Mouse (Mus musculus) thymus, postnatal 10 days (tissue): Measurements from ENCODE around the gene Gabra2.

Experiments used
- DNase-seq, 2 experiments: peaks; one replicate each; pipeline ENCODE4 v3.0.0; 2021; ENCODE audit warnings: low spot score in 2 of 2

Gabra2 gene

DNA sequence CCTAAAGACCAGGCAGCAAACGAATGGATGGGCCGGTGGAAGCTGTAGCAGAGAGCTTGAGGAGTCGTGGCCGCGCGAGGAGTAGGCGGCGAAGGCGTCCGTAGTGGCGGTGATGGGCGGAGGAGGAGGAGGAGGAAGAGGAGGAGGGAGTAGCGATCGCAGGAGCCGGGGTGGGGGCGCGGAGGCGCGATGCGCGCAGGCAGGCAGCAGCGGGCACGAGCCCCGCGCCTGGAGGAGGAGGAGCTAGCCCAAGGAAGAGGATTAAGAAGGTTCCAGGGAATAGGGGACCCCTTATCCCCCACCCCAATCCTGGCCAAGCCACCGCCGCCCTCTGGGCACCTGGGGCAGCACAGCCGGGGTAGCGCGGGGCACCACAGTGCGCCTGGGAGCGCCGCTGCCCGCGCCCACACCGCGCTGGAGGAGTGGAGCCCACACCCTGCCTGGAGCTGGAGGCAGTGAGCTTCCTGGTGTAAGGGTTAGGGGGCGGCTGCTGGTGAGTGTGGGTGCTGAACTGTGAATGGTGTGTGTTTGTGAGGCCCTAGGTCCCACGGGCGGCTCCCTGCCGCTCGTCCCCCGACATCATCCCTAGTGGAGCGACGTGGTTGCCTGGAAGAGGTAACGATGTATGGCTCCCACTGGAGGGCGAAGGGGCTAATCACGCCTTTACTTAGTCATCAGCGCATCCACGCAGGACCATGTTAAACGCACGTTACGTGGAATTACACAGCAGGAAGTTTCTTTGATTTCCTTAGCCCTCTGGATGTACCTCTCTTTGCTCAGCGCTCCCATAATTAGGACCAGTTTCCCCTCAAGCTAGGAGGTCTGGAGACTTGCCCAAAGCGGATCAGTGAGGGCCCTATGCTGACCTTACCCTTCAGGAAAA lies at the start of gene Gabra2:
Gene Gabra2 (minus strand): TSS at position 125 of the 883 bp plus-strand sequence.
- DNase-seq: peak in 1 of 2 experiments; percentile 2

DNA sequence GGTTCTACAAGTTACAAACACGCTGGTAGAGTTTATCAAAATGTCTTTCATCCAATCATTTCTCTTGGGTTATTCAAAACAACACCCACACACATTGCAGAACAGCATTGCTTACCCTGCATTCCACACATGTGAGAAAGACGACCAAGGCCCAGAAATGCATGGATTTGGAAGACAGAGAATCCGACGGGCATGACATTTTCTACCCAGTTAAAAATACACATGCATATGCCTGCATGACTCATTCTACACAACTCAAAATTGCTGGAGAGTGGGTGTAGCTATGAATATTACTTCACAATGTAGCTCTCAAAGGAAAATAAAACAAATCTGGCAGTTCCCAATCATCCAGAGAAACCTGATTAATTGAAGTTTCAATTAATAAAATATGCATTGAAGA lies 41.0 kb upstream of the Gabra2 start:
- DNase-seq: no peak

DNA sequence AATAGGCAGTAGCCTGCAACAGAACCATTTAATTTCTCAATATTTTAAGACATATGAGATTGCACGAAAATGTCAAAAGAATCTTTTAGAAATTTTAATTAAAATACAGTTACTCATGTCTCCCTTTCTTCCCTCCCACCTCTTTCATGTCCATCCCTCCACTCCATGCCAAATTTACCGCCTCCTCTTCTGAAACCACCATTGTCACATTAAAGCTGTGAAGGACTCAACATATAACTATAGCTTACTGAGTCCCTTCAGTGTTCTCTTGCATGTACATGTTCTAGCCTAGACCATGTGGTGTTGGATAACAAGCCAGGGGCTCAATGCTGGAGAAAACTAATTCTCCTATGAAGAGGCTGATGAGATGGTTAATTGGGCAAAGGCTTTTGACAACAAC lies 40.2 kb upstream of the Gabra2 start:
- DNase-seq: no peak

DNA sequence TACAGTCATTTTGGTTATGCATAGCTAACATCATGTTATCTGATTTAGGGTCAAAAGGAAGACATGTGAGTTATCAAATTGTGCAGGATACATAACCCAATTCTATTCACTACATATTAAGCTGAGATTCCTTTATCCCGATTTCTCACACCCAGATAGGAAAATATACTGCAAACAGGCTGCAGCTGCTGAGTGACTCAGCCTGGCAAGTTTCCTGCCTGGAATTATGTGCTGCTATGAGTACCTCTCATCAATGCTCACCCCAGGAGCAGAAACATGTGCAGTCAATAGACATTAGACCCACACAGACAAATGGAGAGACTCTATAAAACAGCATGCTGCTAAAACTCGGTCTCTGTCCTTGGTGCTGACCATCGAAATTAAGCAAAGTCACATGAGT lies 32.1 kb upstream of the Gabra2 start:
- DNase-seq: no peak

DNA sequence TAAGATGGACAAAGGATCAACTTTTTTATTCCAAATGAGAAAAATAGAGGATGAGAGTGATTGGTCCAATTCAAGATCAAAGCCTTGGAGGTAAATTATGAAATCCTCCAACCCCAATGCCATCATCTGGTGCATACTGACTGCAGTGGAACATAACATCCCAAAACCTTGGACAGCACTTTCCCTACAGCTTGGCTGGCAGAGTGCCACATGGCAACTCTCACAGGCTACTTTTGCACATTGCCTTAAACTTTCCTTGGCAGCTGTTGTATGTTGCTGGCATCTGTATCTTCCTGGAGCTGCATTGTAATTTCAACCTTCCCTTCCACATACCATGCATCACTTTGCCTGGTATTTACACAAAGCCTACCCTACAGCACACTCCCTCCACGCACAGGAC lies 19.6 kb upstream of the Gabra2 start:
- no peak for DNase-seq

DNA sequence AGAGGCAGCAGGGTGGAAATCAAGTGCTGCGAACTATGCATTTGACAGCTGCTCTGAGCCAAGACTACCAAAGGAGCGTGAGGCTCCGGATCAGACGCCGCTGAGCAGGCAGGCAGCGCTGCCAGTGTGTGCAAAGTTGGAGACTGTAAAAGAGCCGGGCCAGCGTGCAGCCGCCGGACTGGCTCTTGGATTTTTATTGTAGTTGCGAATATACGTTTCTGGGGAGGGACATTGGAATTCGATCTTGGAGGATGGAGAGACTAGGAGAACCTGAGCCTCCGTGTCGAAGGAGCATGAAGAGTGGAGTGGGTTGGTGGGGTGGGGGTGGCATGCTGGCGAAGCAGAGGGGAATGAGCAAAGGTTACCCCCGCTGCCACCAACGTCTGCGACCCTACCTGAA lies 469 bp downstream of the Gabra2 start:
- DNase-seq: no peak

DNA sequence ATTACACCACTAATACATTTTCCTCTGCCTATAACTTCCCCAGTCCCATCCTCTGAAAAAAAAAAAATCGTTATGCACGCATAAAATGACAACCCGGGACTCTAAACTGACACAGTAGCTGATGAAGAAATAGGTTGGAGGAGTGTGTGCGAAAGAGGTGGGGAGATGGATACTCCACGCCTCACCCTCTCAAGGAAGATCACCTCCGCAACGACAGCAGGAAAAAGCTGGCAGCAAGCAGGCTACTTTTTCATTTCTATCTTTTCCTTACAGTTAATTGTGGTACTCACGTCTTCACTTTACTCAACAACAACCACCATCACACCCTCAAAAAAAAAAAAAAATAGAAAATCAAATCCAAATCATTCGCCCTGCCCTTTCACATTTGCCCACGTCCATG lies 873 bp downstream of the Gabra2 start:
- no peak for DNase-seq

DNA sequence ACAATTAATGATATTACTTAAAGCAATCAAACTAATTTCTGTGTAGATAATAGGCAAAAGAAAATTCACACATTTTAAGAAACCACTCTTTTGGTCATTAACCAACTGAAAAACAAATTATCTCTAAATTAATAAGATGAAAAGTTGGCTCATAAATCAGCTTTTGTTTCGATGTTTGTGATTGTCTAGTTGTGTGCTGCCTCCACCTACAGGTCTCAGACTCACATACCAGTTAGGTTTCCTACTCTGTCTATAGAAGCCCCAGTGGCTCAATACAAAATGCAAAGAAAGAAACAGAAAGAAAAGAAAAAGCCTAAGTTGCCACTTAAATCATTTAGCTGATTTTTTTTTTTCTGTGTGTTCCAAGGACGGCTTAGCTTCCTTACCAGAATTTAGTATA lies 1.8 kb downstream of the Gabra2 start:
- DNase-seq: no peak

DNA sequence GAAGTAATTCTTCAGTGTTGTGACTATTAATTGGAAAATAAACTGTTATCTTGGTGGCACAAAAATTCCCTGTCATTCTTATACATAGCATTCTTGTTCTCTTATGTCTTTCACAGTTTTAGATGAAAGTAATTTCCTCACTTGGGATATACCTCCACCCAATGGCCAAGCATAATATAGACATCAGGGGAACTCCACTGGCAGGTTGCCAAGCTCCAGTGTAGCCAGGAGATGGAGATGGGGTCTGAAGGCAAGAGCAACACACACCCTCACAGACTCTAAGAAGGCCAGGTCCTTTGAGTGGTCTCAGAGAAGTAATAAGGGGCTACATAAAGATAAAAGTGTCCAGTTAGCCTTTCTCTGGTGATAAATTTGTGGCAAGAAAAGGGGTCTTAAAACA lies 3.2 kb downstream of the Gabra2 start:
- DNase-seq: no peak

DNA sequence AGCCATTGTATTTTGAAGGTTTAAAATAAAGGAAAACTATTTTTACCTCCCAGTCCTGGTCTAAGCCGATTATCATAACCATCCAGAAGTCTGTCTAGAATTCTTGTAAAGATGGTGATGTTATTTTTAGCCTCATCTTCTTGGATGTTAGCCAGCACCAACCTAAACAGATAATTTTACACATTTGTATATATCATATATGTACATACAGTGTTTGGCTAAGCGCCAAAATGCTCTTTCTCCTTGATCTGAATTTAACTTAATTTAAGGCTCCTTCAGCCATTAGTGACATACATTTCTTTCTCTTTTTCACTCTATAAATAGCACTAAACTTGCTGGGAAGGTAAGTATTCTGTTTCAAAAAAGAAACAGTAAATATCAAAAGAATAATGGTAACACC lies 3.7 kb downstream of the Gabra2 start:
- DNase-seq: no peak

DNA sequence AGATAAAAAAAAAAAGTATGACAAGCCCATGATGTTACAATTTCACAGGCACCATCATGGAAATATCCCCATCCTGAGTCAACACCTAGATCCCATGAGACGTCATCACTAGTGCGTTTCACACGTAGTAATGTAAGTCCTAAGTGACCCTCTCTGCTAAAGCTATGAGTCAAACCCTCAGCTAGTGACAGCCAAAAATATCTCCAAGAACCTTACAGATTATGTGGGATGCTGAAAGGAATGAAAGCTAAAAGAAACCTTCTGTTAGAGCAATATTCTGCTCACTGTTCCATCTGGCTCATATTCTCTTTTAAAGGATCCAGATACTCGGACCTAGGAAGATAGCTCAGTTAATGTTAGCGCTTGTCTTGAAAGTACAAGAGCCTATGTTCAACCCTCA lies 16.8 kb downstream of the Gabra2 start:
- DNase-seq: no peak

DNA sequence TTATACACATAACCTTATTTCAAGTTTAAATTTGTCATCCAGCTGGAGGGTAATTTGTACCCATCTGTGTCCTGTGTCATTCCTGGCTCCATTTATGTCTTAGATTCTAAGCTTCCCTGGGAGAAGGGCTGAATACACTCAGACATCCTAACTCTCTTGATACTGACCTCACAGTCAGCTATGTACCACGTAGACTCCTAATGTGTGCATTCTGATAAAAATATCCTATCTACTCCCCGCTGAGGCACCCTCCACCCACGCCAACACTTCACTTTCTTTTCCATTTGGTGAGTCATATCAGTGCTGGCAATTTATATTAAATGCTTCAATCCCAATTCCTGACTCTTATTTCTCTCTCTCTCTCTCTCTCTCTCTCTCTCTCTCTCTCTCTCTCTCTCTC lies 34.0 kb downstream of the Gabra2 start:
- no peak for DNase-seq

DNA sequence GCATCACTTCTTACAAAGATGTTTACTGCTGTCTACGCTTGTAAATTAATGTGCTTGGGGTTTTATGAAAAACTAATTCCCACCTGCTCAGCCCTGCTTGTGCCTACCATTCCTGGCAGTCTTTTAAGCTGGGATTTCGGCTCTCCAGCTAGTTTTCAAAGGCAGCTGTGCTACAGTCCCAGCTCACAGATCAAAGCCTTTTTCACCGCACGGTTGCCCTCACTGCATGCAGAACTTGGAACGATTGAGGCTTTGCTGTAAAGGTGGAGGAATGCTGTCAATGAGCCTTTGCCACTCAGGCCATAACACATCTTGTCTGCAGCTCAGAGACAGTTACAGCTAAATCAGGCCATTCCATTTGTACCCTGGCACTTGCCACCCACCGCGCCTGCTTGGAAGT lies 37.6 kb downstream of the Gabra2 start:
- no peak for DNase-seq

DNA sequence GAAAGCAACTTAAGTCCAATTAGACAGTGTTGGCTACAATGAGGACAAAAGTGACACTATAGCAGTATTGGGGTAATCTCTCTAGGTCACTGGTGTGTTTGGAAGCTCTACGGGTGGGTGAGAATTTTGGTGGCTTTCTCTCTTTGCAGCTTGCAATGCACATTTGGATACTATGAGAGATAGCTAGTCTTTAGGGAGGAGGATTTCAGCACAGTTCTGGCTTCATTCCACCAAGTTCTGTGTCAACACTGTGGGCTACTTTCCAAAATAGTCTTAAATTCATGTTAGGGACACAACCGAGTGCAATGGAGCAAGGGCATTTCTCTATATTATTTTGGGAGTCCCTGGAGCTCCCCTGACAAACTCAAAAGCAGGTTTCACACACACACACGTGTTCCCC lies 58.3 kb downstream of the Gabra2 start:
- no peak for DNase-seq

DNA sequence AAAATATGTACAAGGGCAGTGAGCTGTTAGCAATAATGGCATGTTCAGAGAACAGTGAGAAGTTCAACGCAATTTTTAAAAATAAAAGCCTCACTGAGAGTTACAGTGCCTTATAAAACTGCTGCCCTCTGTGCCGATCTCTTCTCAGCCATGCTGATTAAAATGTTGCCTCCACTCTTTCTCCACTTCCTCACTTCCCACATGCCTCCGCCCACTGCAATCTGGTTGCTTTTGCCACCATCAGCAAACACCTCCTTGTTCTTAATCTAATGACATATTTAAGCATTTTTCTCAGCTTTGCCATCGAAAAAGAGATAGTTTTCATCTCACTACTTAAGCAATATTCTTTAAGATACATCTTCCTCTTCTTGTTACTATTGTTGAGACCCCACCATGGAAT lies 69.7 kb downstream of the Gabra2 start:
- DNase-seq: no peak

DNA sequence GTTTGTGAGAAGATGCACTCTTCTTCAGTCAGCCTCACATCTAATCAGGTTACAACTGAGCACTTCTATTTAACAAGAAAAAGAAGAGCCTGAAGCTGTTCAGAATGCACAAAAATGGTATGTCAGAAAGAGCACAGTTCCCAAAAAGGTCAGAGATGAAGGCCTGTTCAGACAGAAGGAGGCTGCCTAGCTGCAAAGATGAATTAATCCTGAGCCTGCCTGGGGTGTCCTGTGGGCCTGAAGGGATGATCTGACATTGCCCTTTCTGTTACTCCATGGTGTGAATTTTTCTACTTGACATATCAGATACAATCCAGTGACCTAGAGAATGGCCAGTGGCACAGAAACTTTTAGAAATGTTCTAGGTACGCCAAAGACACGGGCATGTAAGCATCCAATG lies 83.9 kb downstream of the Gabra2 start:
- no peak for DNase-seq

DNA sequence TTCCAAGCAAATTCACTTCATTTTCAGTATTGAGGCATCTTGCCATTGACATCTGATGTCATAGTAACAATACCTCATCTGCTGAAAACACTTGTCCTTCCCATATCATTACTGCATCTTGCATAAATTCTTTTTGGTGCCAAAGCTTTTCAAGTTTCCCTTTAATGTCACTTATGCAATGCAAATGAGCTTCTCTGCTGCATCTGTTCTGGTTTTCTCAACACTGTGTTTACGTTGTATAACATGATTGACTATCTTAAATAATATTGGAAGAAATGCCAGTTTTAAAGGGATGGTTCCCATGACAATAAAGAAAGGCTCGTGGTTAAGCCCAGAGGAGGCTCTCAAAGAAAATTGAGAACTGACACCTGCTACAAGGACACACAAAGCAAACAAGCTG lies 84.4 kb downstream of the Gabra2 start:
- no peak for DNase-seq

DNA sequence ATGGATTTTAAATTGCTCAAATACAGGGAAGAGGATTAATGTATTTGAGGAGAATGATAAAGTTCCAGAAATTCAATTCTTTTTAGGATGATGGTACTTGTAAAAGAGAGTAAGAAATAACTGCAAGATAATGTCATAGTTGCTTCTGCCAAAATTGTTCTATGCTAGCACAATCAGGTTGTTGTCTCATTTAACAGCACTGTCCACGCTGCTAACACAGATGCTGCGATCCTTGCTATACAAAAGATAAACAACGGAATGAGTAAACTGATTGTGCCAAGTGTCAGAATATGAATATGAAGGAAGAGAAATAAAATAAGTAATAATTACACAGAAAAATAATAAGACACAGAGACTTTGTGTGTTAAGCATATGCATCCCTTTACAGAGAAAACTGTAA lies 84.9 kb downstream of the Gabra2 start:
- no peak for DNase-seq

DNA sequence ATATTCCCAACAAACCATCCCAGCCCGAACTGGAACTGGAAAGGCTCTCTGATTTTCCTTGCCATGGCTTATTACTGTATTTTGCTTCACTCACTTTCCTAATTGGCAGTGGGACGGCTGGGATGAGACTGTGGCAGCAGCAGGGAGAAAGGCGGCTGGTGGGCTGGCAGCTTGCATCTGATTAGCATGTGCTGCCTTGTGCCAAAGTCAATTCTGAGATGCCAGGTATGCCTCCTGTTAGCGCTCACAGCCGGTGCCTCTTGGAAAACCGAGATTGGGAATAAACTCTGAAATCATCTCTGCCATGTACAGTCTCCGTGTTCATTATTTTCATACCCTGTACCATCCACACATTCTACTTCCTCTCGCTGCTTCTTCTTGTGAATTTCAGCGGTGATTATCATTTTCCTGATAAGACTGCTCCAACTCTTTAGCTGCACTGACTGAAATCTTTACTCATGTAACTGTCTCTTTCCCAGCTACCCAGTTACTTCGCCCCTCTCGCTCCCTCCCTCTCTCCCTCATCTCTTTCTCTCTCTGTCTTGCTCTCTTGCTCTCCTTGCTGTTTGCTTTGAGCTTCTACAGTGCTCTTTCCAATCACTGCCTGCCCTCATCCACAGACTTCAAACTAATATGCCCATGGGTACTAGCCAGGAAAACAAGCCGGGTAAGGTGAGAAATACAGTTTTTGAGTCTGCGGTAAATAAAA lies 99.9 kb downstream of the Gabra2 start:
- DNase-seq: no peak

DNA sequence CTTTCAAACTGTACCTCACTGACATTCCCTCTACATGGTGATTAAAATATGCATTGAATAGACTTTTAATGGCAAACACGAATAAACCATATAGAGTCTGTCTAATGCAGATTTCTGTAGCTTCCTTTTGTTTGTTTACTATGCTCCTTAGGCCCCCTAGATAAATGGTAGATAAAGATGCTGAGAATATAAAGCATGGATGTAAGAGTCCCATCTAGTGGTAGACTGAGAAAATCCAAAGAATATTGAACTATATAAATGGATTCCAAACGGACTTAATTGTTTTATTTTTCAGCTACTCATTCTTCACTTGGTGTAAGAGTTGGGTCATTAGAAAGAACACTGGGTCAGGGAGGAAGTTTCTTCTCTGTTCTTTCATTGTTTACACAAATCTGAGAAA lies 102.4 kb downstream of the Gabra2 start:
- DNase-seq: no peak

DNA sequence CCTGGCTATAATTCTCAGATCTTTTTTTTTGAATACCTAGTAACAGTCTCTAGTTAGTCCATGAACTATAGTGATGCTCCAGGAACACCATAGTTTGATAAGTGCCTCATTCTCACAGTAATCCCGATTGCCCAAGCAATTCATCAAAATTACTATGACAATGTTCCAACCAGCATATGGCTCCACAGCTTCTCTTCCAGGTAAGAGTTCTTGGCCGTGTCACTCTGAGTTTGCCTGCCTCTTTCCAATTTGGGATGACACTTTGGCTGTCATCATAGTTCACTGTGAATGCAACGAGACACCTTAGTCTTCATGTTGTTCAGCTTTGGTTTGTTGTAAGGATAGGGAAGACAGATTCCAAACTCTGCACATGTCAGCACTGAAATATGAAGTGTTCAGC lies 104.8 kb downstream of the Gabra2 start:
- no peak for DNase-seq
